Mouse (Mus musculus): ENCODE results near the gene Nbeal2.
A peak's percentile ranks its signal among the peaks of the same experiment; 100 is the strongest.
"Not testable (repeated sequence)": the region's sequence is repeated elsewhere in the genome, so short reads cannot be mapped to it uniquely, and the experiment has no call there.

Nbeal2 gene

GRCm38 (mm10) chr9:110653655-110654461, at the start of gene Nbeal2:
Gene Nbeal2 (minus strand): TSS chr9:110654161.
- peak; percentile 98 for DNase-seq

DNA sequence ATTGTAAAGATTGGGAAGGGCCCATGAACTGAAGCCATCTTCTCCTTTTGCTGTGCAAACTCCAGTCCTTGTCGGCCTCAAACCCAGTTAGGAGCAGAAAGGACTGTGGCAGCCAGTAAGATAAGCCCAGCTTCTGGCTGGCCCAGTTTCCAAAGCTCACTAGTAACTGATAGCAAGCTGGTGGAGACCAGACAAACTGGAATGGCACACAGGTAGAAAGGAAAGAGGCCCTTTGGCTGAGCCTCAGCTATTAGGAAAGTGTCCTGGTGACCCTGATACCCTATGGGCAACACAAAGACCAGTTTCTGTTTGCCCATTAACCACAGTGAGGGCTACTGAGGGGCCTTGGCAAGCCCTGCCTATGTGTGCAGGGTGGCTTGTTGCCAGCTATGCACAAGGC, 48.9 kb upstream of the Nbeal2 start:
- no peak for DNase-seq

DNA sequence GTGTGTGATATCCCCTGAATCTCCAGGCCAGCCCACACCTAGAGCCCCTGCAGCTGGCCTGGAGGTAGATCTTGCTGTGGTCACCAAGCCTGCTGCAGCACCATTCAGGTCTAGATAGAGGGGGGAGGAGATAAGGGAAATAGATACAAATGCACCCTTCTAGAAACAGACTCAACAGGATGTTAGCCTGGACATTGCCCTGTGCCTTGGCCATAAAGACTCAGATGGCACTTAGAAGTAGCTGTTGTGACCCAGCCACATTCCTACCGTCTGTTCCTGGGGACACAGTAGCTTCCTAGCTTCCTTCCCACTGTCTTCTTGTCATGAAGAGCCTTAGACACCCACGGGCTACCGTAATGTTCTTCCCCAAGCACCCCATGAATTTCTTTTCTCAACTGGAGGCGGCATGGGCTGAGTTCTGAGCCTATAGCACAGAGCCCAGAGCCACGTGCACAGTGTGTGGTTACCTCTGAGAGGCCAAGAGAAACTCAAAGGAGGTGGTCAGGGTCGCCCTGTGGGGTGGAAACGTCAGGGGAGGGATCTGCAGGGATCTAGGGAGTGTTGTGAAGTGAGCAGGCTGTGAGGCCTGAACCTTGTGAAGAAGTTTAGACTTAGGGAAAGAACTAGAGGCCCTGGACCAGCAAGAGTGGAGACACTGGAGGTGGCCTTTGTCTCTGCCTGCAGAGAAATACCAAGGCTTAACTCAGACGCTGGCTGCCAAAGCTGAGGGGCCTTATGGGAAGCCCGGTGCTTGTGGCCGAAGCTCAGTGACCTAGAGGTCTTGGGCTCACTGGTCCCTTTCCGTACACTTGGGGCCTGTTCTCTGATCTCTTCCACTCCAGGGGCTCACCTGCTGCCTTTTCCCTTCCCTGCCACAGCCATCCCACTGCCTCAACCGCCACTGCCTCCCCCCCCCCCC, 47.4 kb upstream of the Nbeal2 start:
- no peak for DNase-seq

DNA sequence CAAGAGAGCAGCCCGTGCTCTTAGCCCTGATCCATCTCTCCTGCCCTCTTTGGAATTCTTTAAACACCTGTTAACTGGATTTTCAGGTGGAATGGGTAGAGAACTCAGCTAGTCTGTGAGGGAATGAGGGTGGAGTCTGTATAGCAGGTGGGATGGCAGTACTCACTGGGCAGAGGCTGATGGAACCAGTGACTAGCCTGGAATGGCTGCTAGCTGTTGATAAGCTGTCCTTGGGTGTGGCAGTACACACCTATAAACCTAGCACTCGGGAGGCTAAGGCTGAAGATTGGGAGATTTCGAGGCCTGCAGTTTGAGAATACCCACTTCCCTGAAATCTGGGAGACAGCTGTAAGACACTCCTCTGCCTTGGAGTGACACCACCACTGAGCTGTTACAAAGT, 45.6 kb upstream of the Nbeal2 start:
- DNase-seq: no peak

- DNase-seq: peak; percentile 51
Measured at GRCm38 (mm10) chr9:110697465-110697864, 43.5 kb upstream of the Nbeal2 start.

- no peak for DNase-seq
Measured at GRCm38 (mm10) chr9:110696427-110696826, 42.5 kb upstream of the Nbeal2 start.

- no peak for DNase-seq
Measured at GRCm38 (mm10) chr9:110695165-110695755, 41.3 kb upstream of the Nbeal2 start.

DNA sequence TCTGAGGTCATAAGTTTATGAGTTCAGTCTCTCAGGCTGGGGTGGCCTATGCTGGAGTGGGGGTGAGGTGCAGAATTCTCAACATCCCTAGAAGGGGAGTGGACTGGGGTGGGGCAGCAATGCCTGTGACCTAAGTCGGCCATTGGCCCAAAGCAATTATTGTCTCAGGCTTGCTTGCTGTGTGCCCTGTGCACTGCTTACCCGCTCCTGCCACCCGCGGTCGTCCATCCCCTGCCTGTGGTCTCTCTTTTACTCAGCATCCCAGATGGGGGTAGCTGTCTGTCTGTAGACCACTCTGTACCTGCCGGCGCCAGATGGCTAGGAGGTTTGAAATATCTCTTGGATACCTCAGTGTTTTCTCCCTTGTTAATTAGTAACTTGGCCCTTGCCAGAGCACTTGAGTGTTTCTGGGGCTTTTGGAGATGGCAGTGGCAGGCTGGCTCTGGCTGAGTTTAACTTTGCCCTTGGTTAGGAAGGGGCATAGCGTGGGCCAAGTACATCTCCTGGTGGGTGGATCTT, 35.4 kb upstream of the Nbeal2 start:
- peak; percentile 55 for DNase-seq

DNA sequence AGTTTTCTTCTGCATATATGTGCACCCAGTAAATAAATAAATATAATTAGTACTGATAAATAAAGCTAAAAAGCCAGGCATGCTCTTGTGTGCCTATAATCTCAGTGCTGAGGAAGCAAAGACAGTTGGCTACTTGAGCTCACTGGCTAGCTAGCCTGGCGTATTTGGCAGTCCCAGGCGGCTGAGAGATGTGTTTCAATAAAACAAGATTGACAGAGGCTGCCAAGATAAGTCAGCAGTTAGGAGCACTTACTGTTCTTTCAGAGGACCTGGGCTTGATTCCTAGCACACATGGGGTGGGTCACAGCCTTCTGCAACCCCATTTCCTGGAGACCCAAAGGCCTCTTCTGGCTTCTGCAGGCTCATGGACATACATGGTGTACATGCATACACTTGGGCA, 33.9 kb upstream of the Nbeal2 start:
- no peak for DNase-seq

DNA sequence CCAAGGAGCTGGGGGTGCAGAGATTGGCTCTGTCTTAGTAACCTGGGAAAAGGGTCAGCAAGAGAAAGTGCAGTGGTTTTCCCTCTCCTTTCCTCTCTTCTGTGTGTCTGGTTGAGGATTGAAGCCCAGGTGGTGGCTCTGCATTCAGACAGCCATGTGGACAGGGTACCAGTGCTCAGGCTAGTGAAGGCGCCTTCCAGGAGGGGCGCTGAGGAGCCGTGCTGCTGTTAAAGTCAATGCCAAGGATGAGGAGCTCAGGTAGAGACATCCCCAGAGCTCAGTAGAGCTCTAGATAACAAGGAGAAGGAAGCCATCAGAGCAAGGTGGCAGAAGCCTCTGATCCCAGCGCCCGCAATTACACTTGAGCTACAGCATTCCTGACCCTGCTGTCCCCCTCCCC, 33.1 kb upstream of the Nbeal2 start:
- DNase-seq: no peak

DNA sequence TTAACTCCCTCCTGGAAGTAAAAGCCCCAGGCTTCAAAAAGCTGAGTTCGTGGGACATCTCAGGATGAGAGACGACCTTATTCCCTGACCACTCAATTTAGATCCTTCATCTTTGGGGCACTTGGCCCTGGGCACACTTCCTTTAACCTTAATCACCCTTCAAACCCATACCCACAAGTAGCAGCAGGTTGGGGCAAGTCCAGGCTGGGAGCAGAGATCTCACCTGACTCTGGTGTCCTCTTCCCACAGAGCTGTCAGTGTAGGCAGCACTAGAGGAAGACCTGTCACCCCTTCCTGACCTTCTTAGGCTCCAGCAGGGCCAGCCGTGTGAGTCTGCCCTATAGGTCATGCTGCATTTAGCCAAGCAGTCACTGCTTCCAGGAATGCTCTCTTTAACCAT, 32.5 kb upstream of the Nbeal2 start:
- DNase-seq: no peak

DNA sequence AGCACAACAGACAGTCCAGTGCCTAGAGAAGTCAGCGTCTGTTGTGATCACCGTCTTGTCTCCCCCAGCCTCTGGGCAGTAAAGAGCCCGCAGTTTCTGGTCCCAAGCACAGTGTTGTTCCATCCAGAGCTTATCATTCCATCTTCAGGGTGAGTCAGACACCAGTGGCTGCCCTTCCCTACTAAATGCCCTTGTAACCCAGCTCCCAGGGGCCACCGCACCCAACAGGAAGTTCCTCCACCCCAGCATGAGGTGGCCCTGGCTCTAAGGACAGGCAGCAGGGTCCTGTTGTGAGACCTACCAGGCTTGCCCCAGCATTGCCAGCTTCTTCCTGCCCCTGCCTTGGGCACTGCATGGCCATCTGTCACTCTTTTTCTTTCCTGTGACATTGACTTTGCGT, 31.6 kb upstream of the Nbeal2 start:
- peak; percentile 48 for DNase-seq

GRCm38 (mm10) chr9:110685187-110685586, 31.2 kb upstream of the Nbeal2 start:
- DNase-seq: no peak

DNA sequence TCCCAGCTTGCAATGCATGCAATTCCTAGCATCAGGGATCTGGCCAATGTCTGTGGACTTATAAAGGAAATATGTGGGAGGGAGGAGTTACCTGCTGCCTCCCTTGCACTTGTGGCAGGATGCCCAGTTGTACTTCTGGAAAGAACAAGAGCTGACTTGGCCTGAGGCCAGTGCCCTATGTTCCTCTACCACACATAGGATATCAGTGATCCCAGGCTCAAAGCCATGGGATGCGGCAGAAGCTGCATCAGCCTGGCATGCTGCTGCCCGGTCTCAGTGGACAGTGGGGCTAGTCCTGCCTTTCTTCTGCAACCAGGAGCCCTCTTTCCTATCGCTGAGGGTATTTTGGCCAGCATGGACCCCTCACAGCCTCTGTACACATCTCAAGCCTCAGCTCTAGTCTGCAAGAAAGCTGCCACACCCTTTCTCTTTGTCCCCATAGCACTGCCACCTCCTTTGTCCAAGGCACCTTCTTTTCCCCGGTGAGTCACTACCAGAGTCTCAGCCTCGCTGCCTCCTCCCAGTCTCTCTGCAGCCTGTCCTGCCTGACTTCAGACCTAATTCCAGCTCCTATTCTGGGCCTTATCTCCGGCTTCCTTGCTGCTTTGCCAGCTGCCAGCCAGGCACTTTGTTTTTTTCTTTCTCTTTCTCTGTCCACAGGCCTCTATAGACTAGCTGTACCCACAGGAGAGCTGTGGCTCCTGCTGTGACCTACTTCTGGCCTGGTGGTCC, 30.3 kb upstream of the Nbeal2 start:
- DNase-seq: peak; percentile 88

GRCm38 (mm10) chr9:110683574-110684099, 29.7 kb upstream of the Nbeal2 start:
- peak; percentile 50 for DNase-seq

GRCm38 (mm10) chr9:110682697-110683096, 28.7 kb upstream of the Nbeal2 start:
- not testable (repeated sequence) for DNase-seq

DNA sequence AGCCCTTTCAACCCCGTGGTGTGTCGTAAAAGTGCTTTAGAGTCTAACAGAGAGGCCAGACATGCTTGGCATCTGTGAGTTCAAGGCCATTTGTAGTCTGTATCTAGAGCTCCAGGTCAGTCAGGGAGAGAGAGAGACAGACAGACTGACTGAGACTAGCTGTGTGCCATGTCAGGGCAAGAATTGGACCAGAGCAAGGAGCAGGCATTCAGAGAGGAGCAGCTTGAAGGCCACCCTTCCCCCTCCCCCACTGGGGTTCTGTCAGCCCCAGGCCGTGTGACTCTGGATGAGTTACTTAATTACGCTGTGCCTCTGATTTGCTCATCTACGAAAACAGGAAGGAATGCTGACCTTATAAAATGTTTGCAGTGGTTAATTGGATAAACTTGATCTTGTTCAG, 28.3 kb upstream of the Nbeal2 start:
- peak; percentile 35 for DNase-seq

GRCm38 (mm10) chr9:110681817-110682216, 27.9 kb upstream of the Nbeal2 start:
- no peak for DNase-seq

- no peak for DNase-seq
Measured at GRCm38 (mm10) chr9:110680736-110681507, 27.0 kb upstream of the Nbeal2 start.

DNA sequence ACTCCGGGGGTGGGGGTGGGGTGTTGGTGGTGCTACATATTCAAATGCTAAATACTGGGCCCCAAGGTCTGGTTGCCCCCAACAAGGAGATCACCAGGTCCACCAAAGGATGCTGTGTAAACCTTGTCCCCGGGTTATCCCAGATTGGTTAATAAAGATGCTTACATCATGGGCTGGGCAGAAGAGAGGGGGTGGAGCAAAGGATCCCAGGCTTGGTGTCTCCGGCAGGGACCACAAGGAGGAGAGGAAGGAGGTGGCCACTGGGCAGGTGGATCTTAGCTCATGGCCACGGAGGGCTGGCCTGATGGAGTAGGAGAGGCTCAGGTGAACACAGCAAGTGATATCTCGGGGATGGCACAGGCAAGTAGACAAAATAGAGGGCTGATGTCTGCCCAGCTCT, 24.9 kb upstream of the Nbeal2 start:
- DNase-seq: no peak

GRCm38 (mm10) chr9:110676492-110676911, 22.5 kb upstream of the Nbeal2 start:
- DNase-seq: no peak

All from lung, postnatal 10 days (tissue).